16 mouse cellular contexts compared by ENCODE assay signal in the genomic region with DNA sequence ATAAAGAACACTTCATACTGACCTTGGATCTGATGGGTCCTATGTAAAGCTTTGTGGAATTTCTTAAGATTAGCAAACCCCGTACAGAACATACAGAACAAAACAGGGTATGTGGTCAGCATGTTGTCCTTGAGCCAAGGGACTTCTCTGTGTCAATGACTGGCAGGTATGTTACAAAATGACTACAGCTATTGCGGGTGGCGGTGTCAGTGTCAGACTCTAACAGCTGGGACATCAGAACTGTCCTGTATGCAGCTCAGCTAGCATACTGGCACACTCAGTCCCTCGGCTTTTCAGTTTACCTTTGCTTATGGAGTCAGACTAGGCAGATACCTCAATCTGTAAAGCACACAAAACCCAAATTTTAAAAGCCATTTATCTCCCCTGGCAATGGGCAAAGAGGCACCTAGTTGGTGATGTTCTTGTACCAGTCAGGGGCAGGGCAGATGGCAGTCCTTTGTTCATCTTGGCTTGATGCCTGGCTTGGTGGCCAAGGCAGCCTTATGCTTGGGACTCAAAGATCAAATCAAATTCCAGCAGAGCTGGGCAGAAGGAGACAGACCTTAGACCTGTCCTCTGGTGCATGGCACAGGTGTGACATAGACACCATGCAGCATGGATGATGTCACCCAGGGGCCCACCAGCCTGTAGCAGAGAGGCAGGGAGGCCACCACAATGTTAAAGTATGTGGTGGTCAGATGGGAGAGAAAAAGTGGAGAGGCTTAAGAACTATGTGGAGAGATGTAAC. TPM values are rescaled to one million over a fixed set of nuclear protein-coding genes. Genes with fewer than 3 reads are reported as not detected.
DNase-seq lines count a peak whose midpoint lies in the region; ATAC-seq and TF ChIP-seq lines count a peak whose summit lies in the region.
"Had no signal": no experiment of that assay in that cellular context is flagged by ENCODE, and none has a peak within 500 bp of the region (broad histone marks: within the 10 kb centered on the region; RNA-seq: fewer than 3 reads in every experiment).

No protein-coding gene starts in this region.

- H3K9ac ChIP-seq in kidney, postnatal 0 days (ENCODE audit: low read depth, low read length) = no peak overlapping the region
- H3K9ac ChIP-seq: liver, embryonic 13.5 days had no signal

- 91% methylated on average over 4 of the region's 4 CpGs for WGBS in kidney, postnatal 0 days

- TF ChIP-seq CTCF in kidney, postnatal 0 days (IDR thresholded peaks at IDR 0.05; ENCODE audit: low read depth) = no peak

- peaks cover 18% of the 10 kb centered on the region; the same call in 1 of the 2 replicates for H3K36me3 ChIP-seq in kidney, postnatal 0 days (ENCODE audit: insufficient read depth, low read length)

- ATAC-seq in cerebellum, adult (ENCODE audit: insufficient number of reproducible peaks, low FRiP score, low TSS enrichment) = peak; percentile 89
- 0 out of 2 replicates have a peak, but pooled peaks have one; percentile 43 for ATAC-seq in kidney, postnatal 0 days (replicated peaks; ENCODE audit: low FRiP score, low read depth)
- ATAC-seq: activated CD4-positive, CD25-positive, alpha-beta regulatory T cell, adult 4 months; lung, postnatal 0 days had no signal

- H3K4me2 ChIP-seq in kidney, postnatal 0 days (ENCODE audit: low read length) = no peak overlapping the region
- H3K4me2 ChIP-seq: liver, embryonic 13.5 days had no signal

- H3K27me3 ChIP-seq in kidney, postnatal 0 days (ENCODE audit: insufficient read depth, low read length) = no peaks in the 10 kb centered on the region
- H3K27me3 ChIP-seq: liver, embryonic 13.5 days had no signal

- DNase-seq in cerebellum, postnatal 4 days (ENCODE audit: low spot score in 2 of 2) = no peak
- DNase-seq in kidney, postnatal 0 days (ENCODE audit: low spot score) = no peak
- no peak for DNase-seq in kidney, postnatal 10 days
- peak; percentile 62 for DNase-seq in cerebellum, adult 11 months
- DNase-seq in cerebellum, postnatal 25 days = peak; percentile 73 to 78
- DNase-seq in lung, postnatal 25 days (ENCODE audit: low spot score) = no peak
- no peak for DNase-seq in T-cell, adult 2 months (ENCODE audit: low spot score)
- DNase-seq: adrenal gland, postnatal 25 days; gastrocnemius, postnatal 10 days; heart, postnatal 14 days; liver, embryonic 13.5 days had no signal

- H3K4me3 ChIP-seq in kidney, postnatal 0 days (replicated peaks; ENCODE audit: low read depth, low read length) = no peak overlapping the region
- H3K4me3 ChIP-seq: forebrain, embryonic 10.5 days; heart, embryonic 10.5 days; liver, embryonic 13.5 days had no signal

- no peak overlapping the region for H3K27ac ChIP-seq in kidney, postnatal 0 days
- H3K27ac ChIP-seq: forebrain, embryonic 10.5 days; heart, embryonic 10.5 days; liver, embryonic 13.5 days had no signal

- no peaks in the 10 kb centered on the region for H3K4me1 ChIP-seq in kidney, postnatal 0 days (replicated peaks; ENCODE audit: insufficient read depth, low read length)
- H3K4me1 ChIP-seq: forebrain, embryonic 10.5 days; heart, embryonic 10.5 days; liver, embryonic 13.5 days had no signal

- no peaks in the 10 kb centered on the region for H3K9me3 ChIP-seq in kidney, postnatal 0 days (replicated peaks; ENCODE audit: low read length)
- H3K9me3 ChIP-seq: forebrain, embryonic 10.5 days; heart, embryonic 10.5 days; liver, embryonic 13.5 days had no signal

RNA-seq across cellular contexts. Expression of a gene that starts 14.3 kb away (rescaled TPM):
- polyA plus RNA-seq in kidney, postnatal 0 days (2015; fragmentation: Nextera tagmentation; extraction: Ambion mirVana) = 456 and 482 TPM in 2 replicates

RNA-seq across cellular contexts. Expression of a gene that starts 17.8 kb away (rescaled TPM):
- 45.2 and 46.7 TPM in 2 replicates for polyA plus RNA-seq in kidney, postnatal 0 days (2015; fragmentation: Nextera tagmentation; extraction: Ambion mirVana)

RNA-seq across cellular contexts. Expression of a gene that starts 48.2 kb away (rescaled TPM):
- 33.8 and 36.9 TPM in 2 replicates for polyA plus RNA-seq in kidney, postnatal 0 days (2015; fragmentation: Nextera tagmentation; extraction: Ambion mirVana)

RNA-seq across cellular contexts. Expression of a gene that starts 55.3 kb away (rescaled TPM):
- polyA plus RNA-seq in kidney, postnatal 0 days (2015; fragmentation: Nextera tagmentation; extraction: Ambion mirVana) = 5.7 and 5.9 TPM in 2 replicates
- polyA plus RNA-seq: liver, embryonic 13.5 days had no signal

Comparison
In these comparisons a context has a peak if more than half of its experiments do, and no peak if none do; other contexts are left out.
1. DNase-seq: peak in cerebellum, adult 11 months (single experiment) and cerebellum, postnatal 25 days (2 of 2); none in cerebellum, postnatal 4 days (0 of 2), kidney, postnatal 0 days (single experiment), kidney, postnatal 10 days (single experiment), lung, postnatal 25 days (single experiment) and T-cell, adult 2 months (single experiment).